Mouse (Mus musculus) stomach, embryonic 15.5 days (tissue): ENCODE measurements around the gene Pga5. TPM values are rescaled to one million over a fixed set of nuclear protein-coding genes. Genes with fewer than 3 reads are reported as not detected.

Experiments
- ATAC-seq: fragments of 200-750 bp; cut with Nextera tagmentation; 2 replicates; pipeline ENCODE4 v1.8.0; 2017; ENCODE audit warnings: low read depth, moderate number of reproducible peaks, moderate TSS enrichment; ENCODE audit not compliant: insufficient read depth, low FRiP score
- H3K27ac ChIP-seq: fragments of 300-500 bp; sonication (generic); 2 replicates; pipeline ENCODE4 v1.5.1; 2015; ENCODE audit warnings: mild to moderate bottlenecking, inconsistent platforms
- H3K27me3 ChIP-seq: fragments of 300-500 bp; sonication (generic); replicated peaks from 2 replicates; pipeline ENCODE4 v1.6.1; 2015; ENCODE audit warnings: inconsistent platforms
- H3K36me3 ChIP-seq: fragments of 300-500 bp; sonication (generic); 2 replicates; pipeline ENCODE4 v1.6.1; 2015; ENCODE audit warnings: inconsistent platforms
- H3K4me1 ChIP-seq: fragments of 300-500 bp; sonication (generic); 2 replicates; pipeline ENCODE4 v1.6.1; 2015; ENCODE audit warnings: inconsistent platforms
- H3K4me2 ChIP-seq: fragments of 300-500 bp; sonication (generic); 2 replicates; pipeline ENCODE4 v1.6.1; 2015; ENCODE audit warnings: mild to moderate bottlenecking, inconsistent platforms
- H3K4me3 ChIP-seq: fragments of 300-500 bp; sonication (generic); replicated peaks from 2 replicates; pipeline ENCODE4 v1.5.1; 2015; ENCODE audit warnings: inconsistent platforms
- H3K9ac ChIP-seq: fragments of 300-500 bp; sonication (generic); 2 replicates; pipeline ENCODE4 v1.6.1; 2015; ENCODE audit warnings: inconsistent platforms
- H3K9me3 ChIP-seq: fragments of 300-500 bp; sonication (generic); 2 replicates; pipeline ENCODE4 v1.6.1; 2016; ENCODE audit warnings: inconsistent platforms
- WGBS: fragments of 180-500 bp; shearing (Covaris S2); methylation state at CpG from one replicate; pipeline ENCODE4 v1.1.7; 2015; 5-methylcytosine and 5-hydroxymethylcytosine counted together
- polyA plus RNA-seq: library from polyadenylated mRNA; unstranded; fragments of >200 nt; fragmentation: Nextera tagmentation; extraction: Ambion mirVana; gene quantifications from 2 replicates; pipeline ENCODE4 v1.2.1, GENCODE M21; 2015

The Pga5 gene
- polyA plus RNA-seq, 1 experiment from 2014 or later, result 59.2 TPM

- Histone ChIP-seq H3K4me3 (no peak overlapping the region), H3K9ac (no peak overlapping the region), H3K4me2 (no peak overlapping the region), H3K27me3 (no peaks in the 10 kb centered on the region), H3K9me3 (no peaks in the 10 kb centered on the region), H3K27ac (no peak overlapping the region), H3K36me3 (no peaks in the 10 kb centered on the region), H3K4me1 (0 out of 2 replicates have a peak, but pooled peaks cover 3% of the 10 kb centered on the region)
- peak; percentile 27; the same call in 1 of the 2 replicates for ATAC-seq
- WGBS, result 61% methylated on average over 5 of the region's 5 CpGs
These were observed 20.1 kb downstream of the Pga5 start for GRCm38 (mm10) chr19:10657742-10658141.

- 65% methylated on average over 3 of the region's 3 CpGs for WGBS
- no peak for ATAC-seq
- Histone ChIP-seq H3K4me2 (no peak overlapping the region), H3K27ac (no peak overlapping the region), H3K9me3 (no peaks in the 10 kb centered on the region), H3K27me3 (no peaks in the 10 kb centered on the region), H3K36me3 (no peaks in the 10 kb centered on the region), H3K4me3 (no peak overlapping the region), H3K4me1 (0 out of 2 replicates have a peak, but pooled peaks cover 3% of the 10 kb centered on the region), H3K9ac (no peak overlapping the region)
These were observed 21.8 kb downstream of the Pga5 start for GRCm38 (mm10) chr19:10656058-10656457.

GRCm38 (mm10) chr19:10648156-10648555 lies 29.7 kb downstream of the Pga5 start:
- ATAC-seq, result no peak
- no peak overlapping the region for H3K4me3 ChIP-seq
- H3K27ac ChIP-seq, result no peak overlapping the region
- H3K36me3 ChIP-seq, result no peaks in the 10 kb centered on the region
- 77% methylated on average over 8 of the region's 8 CpGs for WGBS
- H3K9ac ChIP-seq, result no peak overlapping the region
- H3K27me3 ChIP-seq, result no peaks in the 10 kb centered on the region
- H3K4me2 ChIP-seq, result no peak overlapping the region
- no peaks in the 10 kb centered on the region for H3K4me1 ChIP-seq
- H3K9me3 ChIP-seq, result no peaks in the 10 kb centered on the region

- H3K4me1 ChIP-seq, result no peaks in the 10 kb centered on the region
- H3K4me3 ChIP-seq, result no peak overlapping the region
- no peaks in the 10 kb centered on the region for H3K27me3 ChIP-seq
- no peak for ATAC-seq
- no peaks in the 10 kb centered on the region for H3K9me3 ChIP-seq
- H3K27ac ChIP-seq, result no peak overlapping the region
- no peak overlapping the region for H3K4me2 ChIP-seq
- H3K9ac ChIP-seq, result no peak overlapping the region
- WGBS, result 86% methylated on average over 2 of the region's 2 CpGs
- H3K36me3 ChIP-seq, result no peaks in the 10 kb centered on the region
These were observed 32.3 kb downstream of the Pga5 start for GRCm38 (mm10) chr19:10645616-10646015.

- H3K27ac ChIP-seq, result no peak overlapping the region
- no peaks in the 10 kb centered on the region for H3K36me3 ChIP-seq
- H3K27me3 ChIP-seq, result no peaks in the 10 kb centered on the region
- H3K4me2 ChIP-seq, result peak overlapping the region; percentile 25; the same call in 1 of the 2 replicates
- no peak overlapping the region for H3K9ac ChIP-seq
- no peak overlapping the region for H3K4me3 ChIP-seq
- no peak for ATAC-seq
- 44% methylated on average over 13 of the region's 13 CpGs for WGBS
- no peaks in the 10 kb centered on the region for H3K4me1 ChIP-seq
- H3K9me3 ChIP-seq, result no peaks in the 10 kb centered on the region
These were observed 37.1 kb downstream of the Pga5 start for GRCm38 (mm10) chr19:10640589-10641378.

GRCm38 (mm10) chr19:10640080-10640479 lies 37.8 kb downstream of the Pga5 start:
- 8% methylated on average over 5 of the region's 5 CpGs for WGBS
- Histone ChIP-seq H3K9ac (no peak overlapping the region), H3K27me3 (no peaks in the 10 kb centered on the region), H3K4me3 (no peak overlapping the region), H3K36me3 (no peaks in the 10 kb centered on the region), H3K27ac (no peak overlapping the region), H3K4me1 (peaks cover 2% of the 10 kb centered on the region), H3K4me2 (peak overlapping the region; percentile 25; the same call in 1 of the 2 replicates), H3K9me3 (no peaks in the 10 kb centered on the region)
- ATAC-seq, result no peak

- ATAC-seq, result no peak
- Histone ChIP-seq H3K36me3 (no peaks in the 10 kb centered on the region), H3K4me3 (no peak overlapping the region), H3K27me3 (no peaks in the 10 kb centered on the region), H3K4me1 (peaks cover 18% of the 10 kb centered on the region), H3K4me2 (no peak overlapping the region), H3K9me3 (no peaks in the 10 kb centered on the region), H3K9ac (no peak overlapping the region), H3K27ac (no peak overlapping the region)
- 38% methylated on average over 7 of the region's 7 CpGs for WGBS
These were observed 40.0 kb downstream of the Pga5 start for GRCm38 (mm10) chr19:10637840-10638239.

- peak overlapping the region; percentile 50 for H3K9ac ChIP-seq
- peak overlapping the region; percentile 96 for H3K4me2 ChIP-seq
- 0 out of 2 replicates have a peak, but pooled peaks cover 5% of the 10 kb centered on the region for H3K36me3 ChIP-seq
- peak overlapping the region; percentile 45 for H3K4me3 ChIP-seq
- 4% methylated on average over 21 of the region's 21 CpGs for WGBS
- peaks cover 18% of the 10 kb centered on the region for H3K4me1 ChIP-seq
- no peaks in the 10 kb centered on the region for H3K9me3 ChIP-seq
- peak; percentile 86 for ATAC-seq
- H3K27ac ChIP-seq, result 0 out of 2 replicates have a peak overlapping the region, but pooled peaks have one; percentile 7
- no peaks in the 10 kb centered on the region for H3K27me3 ChIP-seq
These were observed 43.0 kb downstream of the Pga5 start for GRCm38 (mm10) chr19:10634872-10635318.

GRCm38 (mm10) chr19:10634106-10634871 lies 43.6 kb downstream of the Pga5 start, which contains the start of gene Vwce:
TSS of gene Vwce (plus strand) at chr19:10634213.
- 0 out of 2 replicates have a peak within 1 kb of the TSS, but pooled peaks have one; percentile 7 for H3K27ac ChIP-seq
- H3K9me3 ChIP-seq, result no peaks in the 10 kb centered on the region
- peaks cover 18% of the 10 kb centered on the region for H3K4me1 ChIP-seq
- ATAC-seq, result peak; percentile 74; the same call in 1 of the 2 replicates
- WGBS, result 3% methylated on average over 32 of the region's 32 CpGs
- H3K27me3 ChIP-seq, result no peaks in the 10 kb centered on the region
- peaks cover 11% of the 10 kb centered on the region for H3K36me3 ChIP-seq
- H3K9ac ChIP-seq, result peak within 1 kb of the TSS; percentile 50
- peak within 1 kb of the TSS; percentile 45 for H3K4me3 ChIP-seq
- H3K4me2 ChIP-seq, result peak within 1 kb of the TSS; percentile 96
